Mouse (Mus musculus) myocyte (in vitro differentiated cells): Measurements from ENCODE around the gene Slc9a9. TPM values are rescaled to one million over a fixed set of nuclear protein-coding genes. Genes with fewer than 3 reads are reported as not detected.

Experiments
- H3K27me3 ChIP-seq: one replicate; pipeline ENCODE4 v1.6.1; 2011; ENCODE audit not compliant: control insufficient read depth, insufficient read depth, insufficient read length
- H3K36me3 ChIP-seq: one replicate; pipeline ENCODE4 v1.6.1; 2011; ENCODE audit not compliant: control insufficient read depth, insufficient read depth
- H3K4me2 ChIP-seq: one replicate; pipeline ENCODE4 v1.6.1; 2011; ENCODE audit warnings: low read depth, control low read depth
- H3K4me3 ChIP-seq: one replicate; pipeline ENCODE4 v1.5.1; 2011; ENCODE audit warnings: mild to moderate bottlenecking, control low read depth, moderate library complexity
- H3K79me2 ChIP-seq: one replicate; pipeline ENCODE4 v1.6.1; 2011; ENCODE audit not compliant: control insufficient read depth, insufficient read depth
- H3ac ChIP-seq: one replicate; pipeline ENCODE4 v1.6.1; 2011; ENCODE audit not compliant: control insufficient read depth, insufficient read length
- CEBPB ChIP-seq: IDR thresholded peaks from 2 replicates; pipeline ENCODE4 v1.6.1; 2011; ENCODE audit warnings: mild to moderate bottlenecking, moderate library complexity; ENCODE audit not compliant: poor library complexity, insufficient read depth, severe bottlenecking
- E2F4 ChIP-seq: IDR thresholded peaks from one replicate; pipeline ENCODE4 v1.6.1; 2011; ENCODE audit warnings: mild to moderate bottlenecking, control low read depth, moderate library complexity; ENCODE audit not compliant: insufficient read depth
- MAX ChIP-seq: IDR thresholded peaks from one replicate; pipeline ENCODE4 v1.6.1; 2011; ENCODE audit warnings: low read depth, mild to moderate bottlenecking, control low read depth
- MYOD1 ChIP-seq, 3 experiments: IDR thresholded peaks; one replicate each; pipeline ENCODE4 v1.6.1; 2011; ENCODE audit warnings: control low read depth in 2 of 3, low read depth in 2 of 3, mild to moderate bottlenecking in 2 of 3, moderate library complexity in 1 of 3; ENCODE audit not compliant: insufficient read length in 2 of 3, control insufficient read depth in 1 of 3
- MYOG ChIP-seq, 3 experiments: IDR thresholded peaks; one replicate each; pipeline ENCODE4 v1.6.1; 2011; ENCODE audit warnings: control low read depth in 2 of 3, low read depth in 2 of 3, mild to moderate bottlenecking in 2 of 3; ENCODE audit not compliant: insufficient read length in 2 of 3, control insufficient read depth in 1 of 3, insufficient read depth in 1 of 3
- POLR2A ChIP-seq: IDR thresholded peaks from one replicate; pipeline ENCODE4 v1.6.1; 2011; ENCODE audit warnings: low read depth, mild to moderate bottlenecking, control low read depth, moderate library complexity; ENCODE audit not compliant: insufficient read length
- POLR2AphosphoS2 ChIP-seq: IDR thresholded peaks from one replicate; pipeline ENCODE4 v1.6.1; 2011; ENCODE audit warnings: low read depth, control low read depth; ENCODE audit not compliant: insufficient read length
- REST ChIP-seq: IDR thresholded peaks from one replicate; pipeline ENCODE4 v1.6.1; 2011; ENCODE audit warnings: mild to moderate bottlenecking, control low read depth, moderate library complexity; ENCODE audit not compliant: insufficient read depth, insufficient read length
- SRF ChIP-seq: IDR thresholded peaks from one replicate; pipeline ENCODE4 v1.6.1; 2011; ENCODE audit warnings: low read depth; ENCODE audit not compliant: control insufficient read depth, insufficient read length
- TCF12 ChIP-seq: IDR thresholded peaks from one replicate; pipeline ENCODE4 v1.6.1; 2011; ENCODE audit warnings: mild to moderate bottlenecking, control low read depth; ENCODE audit not compliant: poor library complexity, insufficient read depth, severe bottlenecking
- TCF3 ChIP-seq: IDR thresholded peaks from one replicate; pipeline ENCODE4 v1.6.1; 2011; ENCODE audit warnings: low read depth, control low read depth; ENCODE audit not compliant: insufficient read length
- USF1 ChIP-seq: IDR thresholded peaks from one replicate; pipeline ENCODE4 v1.6.1; 2011; ENCODE audit warnings: low read depth, mild to moderate bottlenecking, control low read depth, moderate library complexity
- polyA plus RNA-seq: library from polyadenylated mRNA; unstranded; fragments of >200 nt; fragmentation: generic; extraction: Trizol; gene quantifications from one replicate; pipeline ENCODE4 v1.2.1, GENCODE M21; 2012; ENCODE audit warnings: missing spikeins

Gene Slc9a9
- polyA plus RNA-seq, 1 experiment: 21.5 TPM

DNA sequence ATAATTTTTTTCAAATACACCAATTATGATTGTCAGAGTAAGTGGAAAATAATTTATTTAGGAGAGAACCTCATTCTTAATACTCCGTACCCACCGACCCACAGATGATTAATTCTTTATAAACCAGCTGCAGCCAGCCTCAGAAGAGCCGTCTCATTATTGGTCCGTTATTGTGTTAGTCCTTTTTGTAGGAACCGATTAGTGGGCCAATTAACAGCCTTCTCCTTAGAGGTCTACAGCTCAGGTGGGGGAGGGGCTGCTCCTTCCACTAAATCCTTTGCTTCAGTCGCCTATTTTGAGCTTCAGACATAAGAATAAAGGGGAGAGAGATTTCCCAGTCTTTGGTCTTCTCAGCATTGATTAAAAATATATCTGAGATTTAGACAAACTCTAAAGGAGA lies 98.4 kb downstream of the Slc9a9 start:
- Histone ChIP-seq H3K79me2 (no peaks in the 10 kb centered on the region), H3K4me3 (no peak overlapping the region), H3K36me3 (peaks cover 7% of the 10 kb centered on the region), H3K4me2 (no peak overlapping the region), H3K27me3 (no peaks in the 10 kb centered on the region), H3ac (no peak overlapping the region)
- TF ChIP-seq REST (no peak), MYOD1 (IDR thresholded peaks at IDR 0.05; ENCODE audit: control insufficient read depth in 1 of 3, insufficient read length in 2 of 3, low read depth in 2 of 3) (no peak), MYOG (IDR thresholded peaks at IDR 0.05; ENCODE audit: control insufficient read depth in 1 of 3, insufficient read depth in 1 of 3, insufficient read length in 2 of 3, low read depth in 2 of 3) (no peak), E2F4 (no peak), TCF12 (no peak)

DNA sequence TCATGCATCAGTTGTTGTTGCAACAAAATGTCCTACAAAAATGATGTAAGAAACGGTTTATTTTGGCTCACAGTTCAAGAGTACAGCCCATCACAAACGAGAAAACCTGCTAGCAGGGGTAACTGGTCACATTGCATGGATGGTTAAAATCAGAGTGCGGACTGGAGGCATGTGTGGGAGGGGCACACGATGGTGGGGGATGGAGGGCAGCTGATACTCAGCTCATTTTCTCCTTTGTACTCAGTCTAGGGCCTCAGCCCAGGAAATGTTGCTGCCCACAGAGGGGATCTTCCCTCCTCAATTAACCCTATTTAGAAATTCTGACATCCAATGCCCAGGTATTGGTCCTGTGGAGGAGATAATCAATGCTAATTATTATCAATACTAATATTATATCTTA lies 98.8 kb downstream of the Slc9a9 start:
- no peak for TF ChIP-seq CEBPB
- TF ChIP-seq TCF12: no peak
- Histone ChIP-seq H3K4me3 (no peak overlapping the region), H3K36me3 (peaks cover 7% of the 10 kb centered on the region), H3ac (no peak overlapping the region), H3K79me2 (no peaks in the 10 kb centered on the region), H3K27me3 (no peaks in the 10 kb centered on the region), H3K4me2 (no peak overlapping the region)

DNA sequence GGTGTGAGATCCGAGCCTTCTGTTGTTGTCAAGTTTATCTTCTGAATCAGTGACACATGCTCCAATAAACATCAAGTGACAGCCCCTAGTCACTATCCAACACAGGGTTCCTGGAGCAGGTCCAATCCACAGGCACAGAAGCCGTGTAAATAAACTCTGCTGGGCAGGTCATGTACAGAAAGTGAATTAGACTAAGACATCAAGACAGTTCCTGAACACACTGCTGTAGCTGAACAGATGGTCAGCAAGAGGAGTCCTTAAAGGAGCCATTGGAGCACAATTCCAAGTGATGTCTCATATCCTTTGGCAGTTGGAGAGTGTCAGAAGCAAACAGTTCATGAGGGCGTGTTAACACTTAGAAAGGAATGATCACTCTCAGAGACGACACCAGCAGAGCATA lies 103.6 kb downstream of the Slc9a9 start:
- Histone ChIP-seq H3K36me3 (peaks cover 7% of the 10 kb centered on the region), H3K79me2 (no peaks in the 10 kb centered on the region), H3K4me2 (no peak overlapping the region), H3ac (no peak overlapping the region), H3K4me3 (no peak overlapping the region), H3K27me3 (no peaks in the 10 kb centered on the region)
- TF ChIP-seq POLR2AphosphoS2 (no peak), TCF3 (no peak), CEBPB (no peak), MYOG (IDR thresholded peaks at IDR 0.05; ENCODE audit: control insufficient read depth in 1 of 3, insufficient read depth in 1 of 3, insufficient read length in 2 of 3, low read depth in 2 of 3) (no peak), POLR2A (no peak), MAX (no peak), E2F4 (no peak), MYOD1 (IDR thresholded peaks at IDR 0.05; ENCODE audit: control insufficient read depth in 1 of 3, insufficient read length in 2 of 3, low read depth in 2 of 3) (no peak), REST (no peak), USF1 (no peak), TCF12 (no peak), SRF (no peak)

DNA sequence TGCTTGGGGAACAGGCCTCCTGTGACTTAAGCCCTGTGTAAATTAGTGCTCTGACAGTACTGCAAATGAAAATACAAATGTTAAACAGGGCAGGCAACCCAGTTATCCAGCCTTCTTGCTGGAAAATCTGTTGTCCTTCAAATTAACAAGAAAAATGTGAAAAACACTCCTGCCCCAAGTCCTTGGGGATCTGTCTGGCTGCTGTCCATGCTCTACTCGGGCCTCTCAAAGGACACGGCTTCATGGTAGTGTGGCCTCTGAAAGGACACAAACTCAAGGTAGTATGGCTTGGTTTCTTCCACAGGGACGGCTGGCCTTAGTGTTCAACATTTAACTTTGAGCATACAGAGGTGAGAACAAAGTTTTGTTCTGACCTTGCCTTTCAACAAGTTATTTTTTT lies 118.6 kb downstream of the Slc9a9 start:
- H3K4me3 ChIP-seq: no peak overlapping the region
- no peak for TF ChIP-seq POLR2A
- TF ChIP-seq POLR2AphosphoS2: no peak
- no peak for TF ChIP-seq MAX
- no peak for TF ChIP-seq SRF
- no peak for TF ChIP-seq CEBPB
- TF ChIP-seq TCF12: no peak
- TF ChIP-seq MYOG (IDR thresholded peaks at IDR 0.05; ENCODE audit: control insufficient read depth in 1 of 3, insufficient read depth in 1 of 3, insufficient read length in 2 of 3, low read depth in 2 of 3): no peak
- no peak for TF ChIP-seq TCF3
- H3K36me3 ChIP-seq: no peaks in the 10 kb centered on the region
- H3ac ChIP-seq: no peak overlapping the region
- no peak overlapping the region for H3K4me2 ChIP-seq
- no peaks in the 10 kb centered on the region for H3K79me2 ChIP-seq
- H3K27me3 ChIP-seq: no peaks in the 10 kb centered on the region

DNA sequence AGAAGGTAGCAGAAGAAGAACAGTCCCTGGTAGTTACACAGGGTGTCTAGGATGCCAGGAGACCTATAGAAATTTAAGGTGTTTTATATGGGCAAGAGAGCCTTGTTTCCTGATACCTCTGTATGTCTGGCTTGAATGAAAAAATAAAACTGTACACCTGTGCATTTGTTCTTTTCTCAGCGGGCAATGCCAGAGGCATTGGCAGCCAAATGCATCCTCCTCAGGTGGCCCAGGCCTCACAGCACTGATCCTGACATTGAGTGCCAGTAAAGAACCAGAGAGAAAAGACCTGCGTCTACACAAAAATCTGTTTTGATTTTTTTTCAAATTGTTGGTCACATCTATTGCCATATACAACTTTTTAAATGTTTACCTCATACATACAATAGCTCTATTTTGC lies 121.3 kb downstream of the Slc9a9 start:
- no peak overlapping the region for H3K4me2 ChIP-seq
- H3K27me3 ChIP-seq: no peaks in the 10 kb centered on the region
- H3ac ChIP-seq: no peak overlapping the region
- no peaks in the 10 kb centered on the region for H3K79me2 ChIP-seq
- TF ChIP-seq MYOG (IDR thresholded peaks at IDR 0.05; ENCODE audit: control insufficient read depth in 1 of 3, insufficient read depth in 1 of 3, insufficient read length in 2 of 3, low read depth in 2 of 3) (no peak), POLR2AphosphoS2 (no peak), CEBPB (no peak), MYOD1 (IDR thresholded peaks at IDR 0.05; ENCODE audit: control insufficient read depth in 1 of 3, insufficient read length in 2 of 3, low read depth in 2 of 3) (no peak), MAX (no peak), E2F4 (no peak), SRF (no peak), TCF3 (no peak), TCF12 (no peak), USF1 (no peak), POLR2A (no peak), REST (no peak)
- H3K36me3 ChIP-seq: no peaks in the 10 kb centered on the region
- no peak overlapping the region for H3K4me3 ChIP-seq
